ENCODE assay signal across 13 mouse cellular contexts in genomic region chrX:99466426-99466825, GRCm38 (mm10).
"Had no signal": no experiment of that assay in that cellular context is flagged by ENCODE, and none has a peak within 500 bp of the region (broad histone marks: within the 10 kb centered on the region; RNA-seq: fewer than 3 reads in every experiment).

No protein-coding gene starts in this region.

- H3K36me3 ChIP-seq: stomach, embryonic 15.5 days had no signal

- H3K27ac ChIP-seq: kidney, embryonic 15.5 days; limb, embryonic 10.5 days; liver, embryonic 12.5 days; midbrain, embryonic 10.5 days; neural tube, embryonic 13.5 days; stomach, embryonic 15.5 days had no signal

- H3K4me3 ChIP-seq: kidney, embryonic 15.5 days; limb, embryonic 10.5 days; liver, embryonic 12.5 days; midbrain, embryonic 10.5 days; myocyte; neural tube, embryonic 13.5 days; stomach, embryonic 15.5 days had no signal

- H3K9me3 ChIP-seq: kidney, embryonic 15.5 days; limb, embryonic 10.5 days; liver, embryonic 12.5 days; midbrain, embryonic 10.5 days; neural tube, embryonic 13.5 days; stomach, embryonic 15.5 days had no signal

- H3K27me3 ChIP-seq: stomach, embryonic 15.5 days had no signal

- ATAC-seq: liver, embryonic 12.5 days had no signal

- DNase-seq: kidney, postnatal 14 days; lung, embryonic 14.5 days; lung, postnatal 10 days; midbrain, embryonic 14.5 days; right cerebral cortex, postnatal 14 days; thymus, postnatal 4 days had no signal
